Mouse (Mus musculus): ENCODE results near the gene Srpx2. TPM values are rescaled to one million over a fixed set of nuclear protein-coding genes. Genes with fewer than 3 reads are reported as not detected.

The Srpx2 gene
- total and polyA plus RNA-seq, 3 experiments = not detected

- no peaks in the 10 kb centered on the region for H3K27me3 ChIP-seq (replicated peaks)
- H3K4me1 ChIP-seq (ENCODE audit: control insufficient read depth in 1 of 2, insufficient read depth in 2 of 2) = peaks cover 0 to 2% of the 10 kb centered on the region in 2 experiments; a peak in 1 of 4 replicates
- H3K36me3 ChIP-seq (replicated peaks in 1 of 2; ENCODE audit: control insufficient read depth in 1 of 2, insufficient read depth in 1 of 2, low read length in 1 of 2) = no peaks in the 10 kb centered on the region
- no peak overlapping the region for H3K27ac ChIP-seq (ENCODE audit: insufficient read depth, low read depth)
- H3K4me2 ChIP-seq (ENCODE audit: insufficient read depth, low read depth, poor library complexity, severe bottlenecking) = no peak overlapping the region; the same call in 1 of the 2 replicates
- H3K9ac ChIP-seq (ENCODE audit: insufficient read depth, low read depth) = no peak overlapping the region
- H3K79me2 ChIP-seq (replicated peaks; ENCODE audit: control insufficient read depth, extremely low read depth, insufficient read depth, poor library complexity, severe bottlenecking) = no peaks in the 10 kb centered on the region
- in situ Hi-C loops (cut with MboI; ENCODE audit: low pct_ligation_motif_present, low pct_unique_long_range_greater_than_20kb, low sequenced_read_pairs) = no loop called here
- no peak for DNase-seq (ENCODE audit: extremely low read depth)
- TF ChIP-seq MAFK (IDR thresholded peaks at IDR 0.05; ENCODE audit: insufficient replicate concordance, low read length) (no peak), ZKSCAN1 (IDR thresholded peaks at IDR 0.05; ENCODE audit: borderline replicate concordance, low read depth, low read length) (no peak), EP300 (IDR thresholded peaks at IDR 0.05; ENCODE audit: low read length) (no peak)
- no peak overlapping the region for H3K4me3 ChIP-seq (replicated peaks in 1 of 3; ENCODE audit: low read depth in 2 of 3, low read length in 2 of 3, poor library complexity in 1 of 3)
- no peaks in the 10 kb centered on the region for H3K9me3 ChIP-seq (replicated peaks; ENCODE audit: low read length)
- dilution Hi-C loops (cut with MboI; ENCODE audit: extremely low pct_ligation_motif_present, extremely low pct_unique_long_range_greater_than_20kb, low sequenced_read_pairs) = no loop called here
Measured at GRCm38 (mm10) chrX:133926760-133927159, 18.5 kb downstream of the Srpx2 start.

- Histone ChIP-seq H3K4me2 (ENCODE audit: insufficient read depth, low read depth, poor library complexity, severe bottlenecking) (no peak overlapping the region; the same call in 1 of the 2 replicates), H3K4me1 (ENCODE audit: control insufficient read depth in 1 of 2, insufficient read depth in 2 of 2) (peaks cover 0 to 12% of the 10 kb centered on the region in 2 experiments; a peak in 2 of 4 replicates), H3K9ac (ENCODE audit: insufficient read depth, low read depth) (no peak overlapping the region), H3K27ac (ENCODE audit: insufficient read depth, low read depth) (no peak overlapping the region), H3K27me3 (replicated peaks) (no peaks in the 10 kb centered on the region), H3K36me3 (replicated peaks in 1 of 2; ENCODE audit: control insufficient read depth in 1 of 2, insufficient read depth in 1 of 2, low read length in 1 of 2) (no peaks in the 10 kb centered on the region), H3K4me3 (replicated peaks in 1 of 3; ENCODE audit: low read depth in 2 of 3, low read length in 2 of 3, poor library complexity in 1 of 3) (no peak overlapping the region), H3K79me2 (replicated peaks; ENCODE audit: control insufficient read depth, extremely low read depth, insufficient read depth, poor library complexity, severe bottlenecking) (no peaks in the 10 kb centered on the region), H3K9me3 (replicated peaks; ENCODE audit: low read length) (no peaks in the 10 kb centered on the region)
- in situ Hi-C loops (cut with MboI; ENCODE audit: low pct_ligation_motif_present, low pct_unique_long_range_greater_than_20kb, low sequenced_read_pairs) (no loop called here), dilution Hi-C loops (cut with MboI; ENCODE audit: extremely low pct_ligation_motif_present, extremely low pct_unique_long_range_greater_than_20kb, low sequenced_read_pairs) (no loop called here)
- TF ChIP-seq RAD21 (IDR thresholded peaks at IDR 0.05; ENCODE audit: low read depth, low read length) (peak; percentile 65), ZNF384 (IDR thresholded peaks at IDR 0.05; ENCODE audit: low read depth, low read length) (no peak), JUND (conservative IDR thresholded peaks at IDR 0.05; ENCODE audit: low read depth, low read length) (no peak), SMC3 (IDR thresholded peaks at IDR 0.05; ENCODE audit: low read depth, low read length) (peak; percentile 52), CTCF (conservative IDR thresholded peaks at IDR 0.05 in 1 of 2, IDR thresholded peaks at IDR 0.05 in 1 of 2; ENCODE audit: low read depth in 2 of 2, low read length in 2 of 2) (peak; percentile 37 to 67; a peak in 3 of 4 replicates)
- DNase-seq (ENCODE audit: extremely low read depth) = peak; percentile 51
Measured at GRCm38 (mm10) chrX:133931302-133932013, 23.2 kb downstream of the Srpx2 start.

- in situ Hi-C loops (cut with MboI; ENCODE audit: low pct_ligation_motif_present, low pct_unique_long_range_greater_than_20kb, low sequenced_read_pairs) = no loop called here
- no peaks in the 10 kb centered on the region for H3K27me3 ChIP-seq (replicated peaks)
- no peak overlapping the region for H3K9ac ChIP-seq (ENCODE audit: insufficient read depth, low read depth)
Measured at GRCm38 (mm10) chrX:133936605-133937225, 28.5 kb downstream of the Srpx2 start.

More at GRCm38 (mm10) chrX:133936605-133937225, 28.5 kb downstream of the Srpx2 start:
- Histone ChIP-seq H3K79me2 (replicated peaks; ENCODE audit: control insufficient read depth, extremely low read depth, insufficient read depth, poor library complexity, severe bottlenecking) (no peaks in the 10 kb centered on the region), H3K36me3 (replicated peaks in 1 of 2; ENCODE audit: control insufficient read depth in 1 of 2, insufficient read depth in 1 of 2, low read length in 1 of 2) (no peaks in the 10 kb centered on the region), H3K4me2 (ENCODE audit: insufficient read depth, low read depth, poor library complexity, severe bottlenecking) (peak overlapping the region; percentile 36; the same call in 1 of the 2 replicates), H3K4me3 (replicated peaks in 1 of 3; ENCODE audit: low read depth in 2 of 3, low read length in 2 of 3, poor library complexity in 1 of 3) (no peak overlapping the region), H3K9me3 (replicated peaks; ENCODE audit: low read length) (no peaks in the 10 kb centered on the region), H3K4me1 (ENCODE audit: control insufficient read depth in 1 of 2, insufficient read depth in 2 of 2) (peaks cover 0 to 23% of the 10 kb centered on the region in 2 experiments; a peak in 2 of 4 replicates), H3K27ac (ENCODE audit: insufficient read depth, low read depth) (no peak overlapping the region)
- dilution Hi-C loops (cut with MboI; ENCODE audit: extremely low pct_ligation_motif_present, extremely low pct_unique_long_range_greater_than_20kb, low sequenced_read_pairs) = no loop called here
- DNase-seq (ENCODE audit: extremely low read depth) = peak; percentile 12
- TF ChIP-seq MAFK (IDR thresholded peaks at IDR 0.05; ENCODE audit: insufficient replicate concordance, low read length) (no peak), JUN (IDR thresholded peaks at IDR 0.05; ENCODE audit: insufficient read depth, low read depth, low read length) (no peak), MAZ (IDR thresholded peaks at IDR 0.05; ENCODE audit: low read depth, low read length) (no peak), IRF4 (IDR thresholded peaks at IDR 0.05; ENCODE audit: low read depth, low read length) (peak; percentile 60), ELF1 (IDR thresholded peaks at IDR 0.05; ENCODE audit: low read depth, low read length) (no peak), RCOR1 (conservative IDR thresholded peaks at IDR 0.05; ENCODE audit: low read depth, low read length) (no peak), EP300 (IDR thresholded peaks at IDR 0.05; ENCODE audit: low read length) (peak; percentile 60), TBP (conservative IDR thresholded peaks at IDR 0.05; ENCODE audit: low read depth, low read length) (no peak), SIN3A (IDR thresholded peaks at IDR 0.05; ENCODE audit: low read length) (no peak), CHD1 (IDR thresholded peaks at IDR 0.05; ENCODE audit: low read depth, low read length) (no peak), CHD2 (IDR thresholded peaks at IDR 0.05; ENCODE audit: low read length) (no peak)

All from CH12.LX (cell line).